Mouse (Mus musculus): Measurements from ENCODE around the gene Nradd. TPM values are rescaled to one million over a fixed set of nuclear protein-coding genes. Genes with fewer than 3 reads are reported as not detected.

Nradd gene
- polyA plus RNA-seq, 1 experiment from 2014 or later, result 22.2 TPM

DNA sequence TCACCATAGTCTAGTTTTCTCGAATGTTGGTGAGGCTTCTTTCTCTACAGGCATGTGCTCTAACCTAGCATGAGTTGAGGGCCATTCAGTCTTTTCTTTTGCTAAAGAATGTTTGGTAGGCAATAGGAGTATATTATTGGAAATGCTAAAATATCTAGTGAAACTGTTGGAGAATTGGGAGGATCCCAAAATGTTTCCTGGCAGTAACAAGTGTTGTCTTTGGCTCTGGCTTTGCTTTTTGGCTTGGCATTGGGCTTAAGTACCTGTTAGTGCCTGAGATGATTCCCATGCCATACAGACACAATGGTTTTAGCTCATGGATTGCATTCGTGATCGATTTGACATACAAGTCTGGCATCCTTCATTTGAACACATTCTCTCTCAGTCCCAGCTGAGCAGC, 12.8 kb downstream of the Nradd start:
- WGBS, result 91% methylated on average over 3 of the region's 3 CpGs
- DNase-seq (no peak), ATAC-seq (ENCODE audit: low FRiP score, low TSS enrichment) (no peak)
- Histone ChIP-seq H3K4me3 (replicated peaks; ENCODE audit: low read depth, low read length) (no peak overlapping the region), H3K27ac (replicated peaks; ENCODE audit: low read depth, low read length) (no peak overlapping the region), H3K4me1 (ENCODE audit: control insufficient read depth, insufficient read depth, low read length) (no peaks in the 10 kb centered on the region), H3K9me3 (ENCODE audit: control insufficient read depth, low read length) (no peaks in the 10 kb centered on the region), H3K9ac (replicated peaks; ENCODE audit: low read length) (no peak overlapping the region), H3K27me3 (ENCODE audit: control insufficient read depth, insufficient read depth, low read length) (no peaks in the 10 kb centered on the region), H3K4me2 (ENCODE audit: low read length) (no peak overlapping the region), H3K36me3 (ENCODE audit: control insufficient read depth, insufficient read depth, low read length) (peaks cover 46% of the 10 kb centered on the region)

DNA sequence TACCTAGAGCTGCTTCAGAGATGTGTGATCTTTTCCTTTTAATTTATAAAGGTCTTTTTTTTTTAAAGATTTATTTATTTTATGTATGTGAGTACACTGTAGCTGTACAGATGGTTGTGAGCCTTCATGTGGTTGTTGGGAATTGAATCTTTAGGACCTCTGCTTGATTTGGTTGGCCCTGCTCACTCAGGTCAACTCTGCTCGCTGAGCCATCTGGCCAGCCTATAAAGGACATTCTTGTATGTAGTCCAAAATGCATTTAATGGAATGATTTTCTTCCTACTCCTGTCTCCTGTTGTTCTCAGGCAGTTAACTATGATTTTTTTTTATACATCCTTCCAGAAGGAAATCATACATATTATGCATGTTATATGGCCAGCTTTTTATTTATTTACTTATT, 40.7 kb downstream of the Nradd start:
- no peaks in the 10 kb centered on the region for H3K4me1 ChIP-seq (ENCODE audit: control insufficient read depth, insufficient read depth, low read length)
- DNase-seq (no peak), ATAC-seq (ENCODE audit: low FRiP score, low TSS enrichment) (no peak)
- no peak overlapping the region for H3K4me2 ChIP-seq (ENCODE audit: low read length)
- H3K9ac ChIP-seq (replicated peaks; ENCODE audit: low read length), result no peak overlapping the region
- no peaks in the 10 kb centered on the region for H3K27me3 ChIP-seq (ENCODE audit: control insufficient read depth, insufficient read depth, low read length)
- 0 out of 2 replicates have a peak, but pooled peaks cover 11% of the 10 kb centered on the region for H3K36me3 ChIP-seq (ENCODE audit: control insufficient read depth, insufficient read depth, low read length)
- H3K9me3 ChIP-seq (ENCODE audit: control insufficient read depth, low read length), result no peaks in the 10 kb centered on the region
- H3K27ac ChIP-seq (replicated peaks; ENCODE audit: low read depth, low read length), result no peak overlapping the region
- WGBS, result 98% methylated on average over 1 of the region's 1 CpGs
- no peak overlapping the region for H3K4me3 ChIP-seq (replicated peaks; ENCODE audit: low read depth, low read length)

DNA sequence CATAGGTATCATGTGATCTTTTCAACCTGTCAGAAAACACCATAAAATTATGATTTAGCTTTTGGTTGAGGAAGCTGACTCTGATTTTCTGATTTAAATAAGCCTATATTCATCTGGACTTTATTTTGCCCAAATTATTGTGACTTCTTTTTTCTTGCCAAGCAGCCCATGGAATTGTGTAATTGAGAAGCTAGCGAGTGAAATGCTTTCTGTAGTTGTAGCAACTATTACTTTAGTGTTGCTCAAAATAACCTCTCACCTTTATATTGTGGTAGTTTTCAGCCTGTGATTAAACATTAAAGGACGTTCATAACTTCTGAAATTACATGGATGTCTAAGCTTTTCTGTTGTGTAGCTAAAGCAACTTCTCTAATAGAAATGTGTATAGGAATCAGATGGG, 42.1 kb downstream of the Nradd start:
- H3K36me3 ChIP-seq (ENCODE audit: control insufficient read depth, insufficient read depth, low read length), result peaks cover 16% of the 10 kb centered on the region
- no peak overlapping the region for H3K9ac ChIP-seq (replicated peaks; ENCODE audit: low read length)
- H3K4me2 ChIP-seq (ENCODE audit: low read length), result no peak overlapping the region
- H3K9me3 ChIP-seq (ENCODE audit: control insufficient read depth, low read length), result no peaks in the 10 kb centered on the region
- no peaks in the 10 kb centered on the region for H3K4me1 ChIP-seq (ENCODE audit: control insufficient read depth, insufficient read depth, low read length)
- no peaks in the 10 kb centered on the region for H3K27me3 ChIP-seq (ENCODE audit: control insufficient read depth, insufficient read depth, low read length)
- 92% methylated on average over 2 of the region's 2 CpGs for WGBS
- no peak for DNase-seq
- H3K4me3 ChIP-seq (replicated peaks; ENCODE audit: low read depth, low read length), result no peak overlapping the region
- no peak for ATAC-seq (ENCODE audit: low FRiP score, low TSS enrichment)
- H3K27ac ChIP-seq (replicated peaks; ENCODE audit: low read depth, low read length), result no peak overlapping the region

Small RNA genes within 50 kb of the gene (microRNA-seq; reads per million reads assigned to microRNA genes)
- gene Mir8107, result not detected

Other genes starting within 250 kb of the Nradd start
- 22.1 and 22.4 TPM in 2 replicates for gene Ptpn23, start 216.2 kb downstream of the Nradd start, polyA plus RNA-seq (2014; fragmentation: Nextera tagmentation; extraction: Ambion mirVana)
- gene Ngp, start 204.7 kb downstream of the Nradd start, polyA plus RNA-seq (2014; fragmentation: Nextera tagmentation; extraction: Ambion mirVana), result 0.34 TPM in 1 of 2 replicates, not detected in the other
- gene Klhl18, start 147.8 kb downstream of the Nradd start, polyA plus RNA-seq (2014; fragmentation: Nextera tagmentation; extraction: Ambion mirVana), result 18.7 and 20.4 TPM in 2 replicates
- gene Kif9, start 147.5 kb downstream of the Nradd start, polyA plus RNA-seq (2014; fragmentation: Nextera tagmentation; extraction: Ambion mirVana), result 2.4 and 3.4 TPM in 2 replicates
- 49.8 and 58.1 TPM in 2 replicates for gene Setd2, start 91.9 kb downstream of the Nradd start, polyA plus RNA-seq (2014; fragmentation: Nextera tagmentation; extraction: Ambion mirVana)
- gene Nbeal2, start 29.7 kb upstream of the Nradd start, polyA plus RNA-seq (2014; fragmentation: Nextera tagmentation; extraction: Ambion mirVana), result 3.6 and 5.3 TPM in 2 replicates
- 106 and 122 TPM in 2 replicates for gene Ccdc12, start 32.1 kb upstream of the Nradd start, polyA plus RNA-seq (2014; fragmentation: Nextera tagmentation; extraction: Ambion mirVana)
- 0.25 TPM in 1 of 2 replicates, not detected in the other for gene Myl3, start 117.4 kb upstream of the Nradd start, polyA plus RNA-seq (2014; fragmentation: Nextera tagmentation; extraction: Ambion mirVana)
- gene Pth1r, start 122.7 kb upstream of the Nradd start, polyA plus RNA-seq (2014; fragmentation: Nextera tagmentation; extraction: Ambion mirVana), result 5.8 and 9.3 TPM in 2 replicates
- not detected in 2 replicates for gene Prss42, start 173.7 kb upstream of the Nradd start, polyA plus RNA-seq (2014; fragmentation: Nextera tagmentation; extraction: Ambion mirVana)
- gene Prss44, start 189.5 kb upstream of the Nradd start, polyA plus RNA-seq (2014; fragmentation: Nextera tagmentation; extraction: Ambion mirVana), result not detected in 2 replicates
- gene Prss43, start 202.2 kb upstream of the Nradd start, polyA plus RNA-seq (2014; fragmentation: Nextera tagmentation; extraction: Ambion mirVana), result not detected in 2 replicates
- gene Prss45, start 210.1 kb upstream of the Nradd start, polyA plus RNA-seq (2014; fragmentation: Nextera tagmentation; extraction: Ambion mirVana), result not detected in 2 replicates
- not detected in 2 replicates for gene Prss46, start 220.1 kb upstream of the Nradd start, polyA plus RNA-seq (2014; fragmentation: Nextera tagmentation; extraction: Ambion mirVana)
- gene Prss50, start 233.5 kb upstream of the Nradd start, polyA plus RNA-seq (2014; fragmentation: Nextera tagmentation; extraction: Ambion mirVana), result 0.24 and 0.34 TPM in 2 replicates